In genomic region chr8:96318367-96318766, GRCm38 (mm10) we compare ENCODE assay signal across 12 mouse cellular contexts.
DNase-seq lines count a peak whose midpoint lies in the region; ATAC-seq and TF ChIP-seq lines count a peak whose summit lies in the region.
"Had no signal": no experiment of that assay in that cellular context is flagged by ENCODE, and none has a peak within 500 bp of the region (broad histone marks: within the 10 kb centered on the region; RNA-seq: fewer than 3 reads in every experiment).

No protein-coding gene starts in this region.

- peak; percentile 10 for TF ChIP-seq CTCF in Patski (IDR thresholded peaks at IDR 0.05)
- TF ChIP-seq CTCF in embryonic fibroblast, embryonic 13.5 days (IDR thresholded peaks at IDR 0.05; ENCODE audit: borderline replicate concordance, insufficient read depth, low read length) = 0 out of 2 replicates have a peak, but pooled peaks have one; percentile 10

- no peak overlapping the region for H3K27ac ChIP-seq in limb, embryonic 11.5 days (replicated peaks; ENCODE audit: low read depth, low read length)
- H3K27ac ChIP-seq in limb, embryonic 10.5 days = no peak overlapping the region
- no peak overlapping the region for H3K27ac ChIP-seq in embryonic fibroblast, embryonic 13.5 days (ENCODE audit: insufficient read depth, low read length)
- no peak overlapping the region for H3K27ac ChIP-seq in forebrain, embryonic 14.5 days (ENCODE audit: low read depth, low read length)
- H3K27ac ChIP-seq: heart, embryonic 13.5 days; liver, embryonic 15.5 days had no signal

- no peaks in the 10 kb centered on the region for H3K4me1 ChIP-seq in limb, embryonic 11.5 days (ENCODE audit: control insufficient read depth, insufficient read depth, low read length)
- H3K4me1 ChIP-seq in limb, embryonic 10.5 days = no peaks in the 10 kb centered on the region
- H3K4me1 ChIP-seq in embryonic fibroblast, embryonic 13.5 days (ENCODE audit: control insufficient read depth, insufficient read depth, low read length) = no peaks in the 10 kb centered on the region
- H3K4me1 ChIP-seq in forebrain, embryonic 14.5 days (ENCODE audit: control insufficient read depth, insufficient read depth, low read length) = no peaks in the 10 kb centered on the region
- H3K4me1 ChIP-seq: heart, embryonic 13.5 days; liver, embryonic 15.5 days had no signal

- peak; percentile 3 to 44 for DNase-seq in heart, adult 18-20 months
- DNase-seq in heart, adult 9 months (ENCODE audit: low spot score in 2 of 2) = no peak
- DNase-seq in limb, embryonic 11.5 days (ENCODE audit: low spot score) = peak; percentile 23
- no peak for DNase-seq in limb, embryonic 10.5 days (ENCODE audit: low spot score)
- no peak for DNase-seq in Patski (ENCODE audit: low read depth, low spot score)
- DNase-seq in forebrain, embryonic 14.5 days (ENCODE audit: low spot score) = no peak
- DNase-seq in gastrocnemius, adult 8-10 months (ENCODE audit: low spot score in 2 of 2) = no peak
- DNase-seq: right cerebral cortex, postnatal 25 days; thymus, postnatal 25 days had no signal

- no peaks in the 10 kb centered on the region for H3K27me3 ChIP-seq in limb, embryonic 11.5 days (ENCODE audit: control insufficient read depth, insufficient read depth, low read length)
- H3K27me3 ChIP-seq in limb, embryonic 10.5 days (ENCODE audit: low read depth, poor library complexity, severe bottlenecking) = no peaks in the 10 kb centered on the region
- no peaks in the 10 kb centered on the region for H3K27me3 ChIP-seq in Patski
- no peaks in the 10 kb centered on the region for H3K27me3 ChIP-seq in forebrain, embryonic 14.5 days (replicated peaks; ENCODE audit: control insufficient read depth, insufficient read depth, low read length)
- H3K27me3 ChIP-seq: heart, embryonic 13.5 days; liver, embryonic 15.5 days had no signal

- H3K4me2 ChIP-seq in limb, embryonic 11.5 days (ENCODE audit: low read depth, severe bottlenecking) = no peak overlapping the region
- no peak overlapping the region for H3K4me2 ChIP-seq in forebrain, embryonic 14.5 days (ENCODE audit: low read length)
- H3K4me2 ChIP-seq: heart, embryonic 13.5 days; liver, embryonic 15.5 days had no signal

- POLR2A ChIA-PET in Patski (lab: Charles Lee) = no interaction called here

- no peaks in the 10 kb centered on the region for H3K36me3 ChIP-seq in limb, embryonic 11.5 days (ENCODE audit: control insufficient read depth, insufficient read depth, low read length)
- no peaks in the 10 kb centered on the region for H3K36me3 ChIP-seq in limb, embryonic 10.5 days
- H3K36me3 ChIP-seq in forebrain, embryonic 14.5 days (ENCODE audit: control insufficient read depth, insufficient read depth, low read length) = no peaks in the 10 kb centered on the region
- H3K36me3 ChIP-seq: heart, embryonic 13.5 days; liver, embryonic 15.5 days had no signal

- no peaks in the 10 kb centered on the region for H3K9me3 ChIP-seq in limb, embryonic 11.5 days (ENCODE audit: control insufficient read depth, low read length)
- no peaks in the 10 kb centered on the region for H3K9me3 ChIP-seq in limb, embryonic 10.5 days (replicated peaks)
- no peaks in the 10 kb centered on the region for H3K9me3 ChIP-seq in forebrain, embryonic 14.5 days (replicated peaks; ENCODE audit: control insufficient read depth, low read length)
- H3K9me3 ChIP-seq: liver, embryonic 15.5 days had no signal

- TF ChIP-seq POLR2A in embryonic fibroblast, embryonic 13.5 days (IDR thresholded peaks at IDR 0.05; ENCODE audit: low read depth, low read length) = no peak

- WGBS in limb, embryonic 11.5 days = 82% methylated on average over 5 of the region's 5 CpGs
- WGBS in limb, embryonic 10.5 days = 80% methylated on average over 5 of the region's 5 CpGs
- WGBS in forebrain, embryonic 14.5 days = 79% methylated on average over 5 of the region's 5 CpGs

- CTCF ChIA-PET in Patski (lab: Charles Lee) = no interaction called here

- H3K4me3 ChIP-seq in limb, embryonic 11.5 days (ENCODE audit: low read depth, low read length) = no peak overlapping the region
- H3K4me3 ChIP-seq in limb, embryonic 10.5 days = no peak overlapping the region
- no peak overlapping the region for H3K4me3 ChIP-seq in embryonic fibroblast, embryonic 13.5 days (ENCODE audit: insufficient read depth, low read length)
- no peak overlapping the region for H3K4me3 ChIP-seq in forebrain, embryonic 14.5 days (ENCODE audit: low read depth, low read length)
- H3K4me3 ChIP-seq: heart, embryonic 13.5 days; liver, embryonic 15.5 days had no signal

- ATAC-seq in limb, embryonic 11.5 days (ENCODE audit: insufficient number of reproducible peaks, low FRiP score, low TSS enrichment, low read depth) = no peak
- no peak for ATAC-seq in Patski
- ATAC-seq in forebrain, embryonic 14.5 days = no peak

- H3K9ac ChIP-seq in limb, embryonic 11.5 days (ENCODE audit: low read length) = no peak overlapping the region
- no peak overlapping the region for H3K9ac ChIP-seq in forebrain, embryonic 14.5 days (ENCODE audit: low read length)
- H3K9ac ChIP-seq: heart, embryonic 13.5 days; liver, embryonic 15.5 days had no signal

- in situ Hi-C loops in Patski (cut with MboI; ENCODE audit: low pct_unique_long_range_greater_than_20kb) = no loop called here

Comparison
In these comparisons a context has a peak if more than half of its experiments do, and no peak if none do; other contexts are left out.
1. DNase-seq: peak in heart, adult 18-20 months (2 of 2) and limb, embryonic 11.5 days (single experiment); none in heart, adult 9 months (0 of 2), limb, embryonic 10.5 days (single experiment), Patski (single experiment), forebrain, embryonic 14.5 days (single experiment) and gastrocnemius, adult 8-10 months (0 of 2).